Mouse (Mus musculus): Measurements from ENCODE around the gene Hist1h2ak.
A peak's percentile ranks its signal among the peaks of the same experiment; 100 is the strongest.
"Not testable (repeated sequence)": the region's sequence is repeated elsewhere in the genome, so short reads cannot be mapped to it uniquely, and the experiment has no call there.

The Hist1h2ak gene

DNA sequence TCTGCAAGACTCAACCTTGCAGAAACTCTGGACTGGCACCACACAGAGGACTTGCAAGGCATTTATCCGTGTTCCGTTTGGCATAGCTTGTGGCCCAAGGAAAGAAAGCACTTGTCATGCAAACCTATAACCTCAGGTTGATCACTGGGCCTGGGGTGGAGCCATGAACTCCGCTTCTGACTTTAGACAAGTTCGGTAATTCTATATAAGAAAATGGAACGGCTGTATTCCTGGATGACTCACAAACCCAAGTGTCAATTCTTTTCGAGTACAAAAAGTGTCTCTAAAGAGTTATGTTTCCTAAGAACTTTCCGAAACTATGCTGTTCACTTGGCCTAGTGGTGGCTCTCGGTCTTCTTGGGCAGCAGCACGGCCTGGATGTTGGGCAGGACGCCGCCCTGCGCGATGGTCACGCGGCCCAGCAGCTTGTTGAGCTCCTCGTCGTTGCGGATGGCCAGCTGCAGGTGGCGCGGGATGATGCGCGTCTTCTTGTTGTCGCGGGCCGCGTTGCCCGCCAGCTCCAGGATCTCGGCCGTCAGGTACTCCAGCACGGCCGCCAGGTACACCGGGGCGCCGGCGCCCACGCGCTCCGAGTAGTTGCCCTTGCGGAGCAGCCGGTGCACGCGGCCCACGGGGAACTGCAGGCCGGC, 32.4 kb downstream of the Hist1h2ak start:
- DNase-seq (ENCODE audit: low spot score in 2 of 2) = not testable (repeated sequence)

DNA sequence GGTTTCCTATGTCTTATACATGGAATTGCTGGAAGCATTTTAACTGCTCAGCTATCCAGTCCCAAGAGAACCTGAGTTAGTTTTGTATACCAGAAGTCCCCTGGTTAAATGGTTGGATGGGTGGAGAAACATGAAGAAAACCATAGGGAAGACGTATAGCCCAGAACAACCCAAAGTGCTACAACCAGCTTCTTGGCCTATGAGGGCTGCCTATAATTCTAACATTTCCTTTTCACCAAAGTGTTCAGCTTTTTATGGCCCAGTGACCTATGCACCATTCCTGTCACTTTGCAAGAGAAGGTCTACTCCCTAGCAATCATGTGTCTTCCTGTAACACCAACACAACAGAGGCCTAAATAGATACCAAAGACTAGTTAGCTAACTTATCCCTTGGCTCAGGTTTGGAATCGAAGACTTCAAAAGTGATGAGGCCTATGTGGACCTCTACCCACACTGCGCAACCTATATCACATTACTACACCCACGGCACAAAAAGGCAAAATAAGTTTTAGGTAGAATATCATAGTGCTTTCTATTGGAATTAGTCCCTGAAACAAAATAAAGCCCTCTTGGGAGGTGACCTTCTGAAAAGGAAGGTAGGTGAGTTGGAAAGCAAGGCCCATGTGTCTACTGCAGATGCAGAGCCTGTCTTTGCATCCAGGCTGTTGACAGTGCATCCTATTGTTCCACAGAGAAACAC, 35.1 kb downstream of the Hist1h2ak start:
- no peak for DNase-seq (ENCODE audit: low spot score in 2 of 2)

DNA sequence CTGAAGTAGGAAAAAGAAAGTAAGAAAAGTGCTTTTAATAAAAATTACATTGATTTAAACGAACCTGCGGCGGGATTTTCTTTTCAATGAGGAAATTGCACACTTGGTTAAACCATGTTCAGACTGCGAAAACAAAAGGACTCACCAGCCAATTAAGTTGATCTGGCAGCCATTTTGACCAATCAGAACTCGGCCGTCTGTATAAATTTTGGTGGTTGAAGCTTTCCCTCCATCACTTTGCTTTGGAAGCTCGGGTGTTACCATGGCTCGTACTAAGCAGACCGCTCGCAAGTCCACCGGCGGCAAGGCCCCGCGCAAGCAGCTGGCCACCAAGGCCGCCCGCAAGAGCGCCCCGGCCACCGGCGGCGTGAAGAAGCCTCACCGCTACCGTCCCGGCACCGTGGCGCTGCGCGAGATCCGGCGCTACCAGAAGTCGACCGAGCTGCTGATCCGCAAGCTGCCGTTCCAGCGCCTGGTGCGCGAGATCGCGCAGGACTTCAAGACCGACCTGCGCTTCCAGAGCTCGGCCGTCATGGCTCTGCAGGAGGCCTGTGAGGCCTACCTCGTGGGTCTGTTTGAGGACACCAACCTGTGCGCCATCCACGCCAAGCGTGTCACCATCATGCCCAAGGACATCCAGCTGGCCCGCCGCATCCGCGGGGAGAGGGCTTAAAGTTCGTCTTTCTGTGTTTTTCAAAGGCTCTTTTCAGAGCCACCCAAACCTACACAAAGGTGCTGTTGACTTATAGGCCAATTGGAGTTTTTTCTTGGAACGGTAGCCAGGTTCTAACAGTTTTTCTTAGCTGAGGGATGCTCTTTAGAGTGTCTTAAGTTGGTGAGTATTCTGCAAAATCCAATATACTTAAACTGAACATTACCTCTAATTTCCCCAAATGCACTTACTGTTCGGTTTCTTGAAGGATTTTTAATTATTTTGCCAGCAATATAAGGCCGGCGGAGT, 36.0 kb downstream of the Hist1h2ak start, which contains the start of gene Hist1h3h:
Hist1h3h (plus strand) TSS at position 263 of the 961 bp plus-strand sequence.
- DNase-seq (ENCODE audit: low spot score in 2 of 2) = peak; percentile 80 to 83

DNA sequence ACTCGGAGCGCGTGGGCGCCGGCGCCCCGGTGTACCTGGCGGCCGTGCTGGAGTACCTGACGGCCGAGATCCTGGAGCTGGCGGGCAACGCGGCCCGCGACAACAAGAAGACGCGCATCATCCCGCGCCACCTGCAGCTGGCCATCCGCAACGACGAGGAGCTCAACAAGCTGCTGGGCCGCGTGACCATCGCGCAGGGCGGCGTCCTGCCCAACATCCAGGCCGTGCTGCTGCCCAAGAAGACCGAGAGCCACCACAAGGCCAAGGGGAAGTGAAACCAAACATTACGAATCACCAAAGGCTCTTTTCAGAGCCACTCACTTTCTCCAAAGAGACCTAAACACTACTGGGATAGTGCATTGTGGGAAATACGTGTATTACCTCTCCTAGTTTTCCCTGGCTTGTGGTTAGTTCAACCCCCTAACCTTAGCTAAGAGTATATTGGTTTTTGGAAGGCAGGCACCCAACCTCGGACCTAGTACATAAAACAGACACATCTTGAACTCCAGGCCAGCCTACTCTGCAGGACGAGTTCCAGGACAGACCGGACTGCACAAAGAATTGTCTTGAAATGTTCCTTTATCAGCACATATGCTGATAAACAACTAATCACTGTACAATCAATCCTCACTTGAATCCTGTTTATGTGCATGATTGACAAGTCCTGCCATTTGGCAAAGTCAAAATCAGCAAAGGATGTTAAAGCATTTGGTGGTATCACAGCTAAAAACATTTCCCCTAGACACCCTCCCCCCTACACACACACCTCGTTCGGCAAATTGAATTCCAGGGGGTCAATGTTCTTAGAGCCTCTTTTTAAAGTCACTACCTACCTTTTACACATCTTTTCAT, 36.9 kb downstream of the Hist1h2ak start:
- peak in 1 of 2 experiments; percentile 7 for DNase-seq (ENCODE audit: low spot score in 2 of 2)

DNA sequence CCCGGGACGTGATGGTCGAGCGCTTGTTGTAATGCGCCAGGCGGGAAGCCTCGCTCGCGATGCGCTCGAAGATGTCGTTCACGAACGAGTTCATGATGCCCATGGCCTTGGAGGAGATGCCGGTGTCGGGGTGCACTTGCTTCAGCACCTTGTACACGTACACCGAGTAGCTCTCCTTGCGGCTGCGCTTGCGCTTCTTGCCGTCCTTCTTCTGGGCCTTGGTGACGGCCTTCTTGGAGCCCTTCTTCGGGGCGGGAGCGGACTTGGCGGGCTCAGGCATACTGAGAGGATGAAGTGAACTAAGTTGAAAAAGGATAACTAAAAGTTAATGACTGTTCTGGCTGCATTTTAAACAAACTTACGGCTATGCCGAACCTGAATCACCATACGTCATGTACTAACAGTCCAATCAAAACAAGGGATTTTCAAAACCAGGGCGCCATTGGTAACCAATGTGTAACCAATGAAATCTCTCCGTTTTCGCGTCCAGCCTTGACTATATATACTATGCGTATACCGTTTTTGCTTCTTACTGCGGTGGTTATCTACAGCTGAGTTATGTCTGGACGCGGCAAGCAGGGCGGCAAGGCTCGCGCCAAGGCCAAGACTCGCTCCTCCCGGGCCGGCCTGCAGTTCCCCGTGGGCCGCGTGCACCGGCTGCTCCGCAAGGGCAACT, 37.6 kb downstream of the Hist1h2ak start, which contains the start of the genes Hist1h2bl and Hist1h2ai:
Hist1h2bl (minus strand) TSS at position 280 of the 676 bp plus-strand sequence.
Hist1h2ai (plus strand) TSS at position 559 of the 676 bp plus-strand sequence.
- peak; percentile 71 to 74 for DNase-seq (ENCODE audit: low spot score in 2 of 2)

DNA sequence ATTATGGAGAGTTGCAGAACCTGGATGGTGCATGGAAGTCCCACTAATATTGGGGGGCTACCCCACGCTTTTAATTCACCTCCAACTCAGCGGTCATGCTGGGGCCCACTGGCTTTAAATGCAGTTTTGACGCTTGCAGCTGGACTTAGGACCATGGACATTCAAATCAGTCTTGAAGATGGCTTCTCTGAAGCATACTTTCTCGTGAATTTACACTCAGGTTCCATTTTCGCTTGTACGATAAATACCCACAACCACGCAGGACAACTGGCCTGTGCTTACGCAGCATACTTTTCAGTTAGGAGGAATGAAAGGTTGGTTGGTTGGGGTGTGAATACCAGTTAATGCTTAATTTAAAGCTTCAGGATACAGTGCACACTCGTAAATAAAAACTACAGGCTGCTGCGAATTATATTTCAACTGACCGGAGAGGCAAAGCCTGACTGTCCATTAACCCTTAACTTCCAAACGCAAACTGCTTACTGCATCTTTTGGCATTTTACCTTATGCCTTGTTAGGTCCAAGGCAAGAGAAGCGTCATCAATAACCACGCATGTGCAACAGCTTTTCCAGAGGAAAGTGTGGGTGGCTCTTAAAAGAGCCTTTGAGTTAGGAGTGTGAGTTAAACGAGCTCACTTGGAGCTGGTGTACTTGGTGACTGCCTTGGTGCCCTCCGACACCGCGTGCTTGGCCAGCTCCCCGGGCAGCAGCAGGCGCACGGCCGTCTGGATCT, 38.3 kb downstream of the Hist1h2ak start:
- DNase-seq (ENCODE audit: low spot score in 2 of 2) = no peak

DNA sequence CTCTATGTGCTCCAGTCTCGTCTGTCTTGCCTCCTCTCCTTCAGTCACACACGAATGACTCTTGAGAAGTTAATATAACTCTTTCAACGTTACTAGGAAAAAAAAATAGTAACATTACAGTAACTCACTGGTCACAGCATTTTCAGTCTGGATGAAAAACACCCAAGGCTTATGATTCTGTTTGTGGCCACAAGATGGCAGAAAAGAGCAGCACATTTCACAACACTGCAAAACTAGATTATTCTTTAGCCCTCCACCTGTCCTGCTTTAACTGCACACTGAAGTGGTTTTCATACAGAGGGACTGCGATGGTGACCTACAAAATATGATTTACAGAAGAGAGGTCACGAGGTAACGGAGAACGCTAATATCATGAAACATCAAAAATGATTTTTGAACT, 38.9 kb downstream of the Hist1h2ak start:
- peak in 1 of 2 experiments; percentile 57 for DNase-seq (ENCODE audit: low spot score in 2 of 2)

DNA sequence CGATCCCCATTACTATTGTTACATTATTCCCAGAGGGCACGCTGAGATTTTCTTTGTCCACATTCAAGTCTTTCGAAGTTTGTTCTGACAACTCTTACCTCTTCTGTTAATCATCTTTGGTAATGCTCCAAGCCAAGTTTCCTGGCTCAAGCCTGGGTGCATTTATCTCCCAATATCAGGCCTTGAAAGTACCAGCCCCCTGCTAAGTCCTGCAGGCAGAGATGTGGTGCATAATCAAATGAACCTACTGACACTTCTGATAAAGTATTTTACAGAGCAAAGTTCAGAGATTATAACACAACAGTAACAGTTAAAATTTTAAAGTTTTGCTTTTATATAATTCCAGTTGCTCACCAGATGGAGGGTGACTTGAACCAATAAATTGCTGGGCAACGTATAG, 41.9 kb downstream of the Hist1h2ak start:
- DNase-seq (ENCODE audit: low spot score in 2 of 2) = no peak

DNA sequence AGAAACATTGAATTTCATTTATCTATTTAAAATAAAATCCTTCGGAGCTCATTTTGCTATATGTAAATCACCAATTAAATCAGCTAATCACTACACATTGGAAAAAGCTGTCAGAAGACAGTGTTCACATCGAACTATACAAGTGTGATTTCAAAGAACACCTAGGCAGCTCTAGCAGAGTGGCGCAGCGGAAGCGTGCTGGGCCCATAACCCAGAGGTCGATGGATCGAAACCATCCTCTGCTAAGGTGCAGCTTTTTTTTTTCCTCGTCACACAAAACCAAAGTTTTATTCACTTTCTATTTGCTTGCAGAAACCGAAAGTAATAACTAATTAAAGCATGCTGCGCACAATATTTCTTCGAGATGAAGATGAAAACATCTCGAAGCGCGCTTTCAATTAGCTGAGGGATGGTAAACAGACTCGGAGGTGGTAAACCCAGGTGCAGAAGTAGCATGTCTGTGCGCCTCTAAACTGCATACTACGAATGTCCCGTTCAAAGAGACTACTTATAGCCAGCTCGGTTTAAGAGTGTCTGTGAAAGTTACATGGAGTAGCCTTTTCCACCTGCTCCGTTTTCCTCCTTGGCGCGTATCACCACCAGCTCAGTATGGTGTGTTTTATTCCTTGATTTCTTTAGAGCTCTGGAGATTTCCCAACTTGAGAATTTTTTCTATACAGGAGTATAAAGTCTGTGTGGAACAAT, 42.7 kb downstream of the Hist1h2ak start:
- DNase-seq (ENCODE audit: low spot score in 2 of 2) = peak; percentile 68 to 81

DNA sequence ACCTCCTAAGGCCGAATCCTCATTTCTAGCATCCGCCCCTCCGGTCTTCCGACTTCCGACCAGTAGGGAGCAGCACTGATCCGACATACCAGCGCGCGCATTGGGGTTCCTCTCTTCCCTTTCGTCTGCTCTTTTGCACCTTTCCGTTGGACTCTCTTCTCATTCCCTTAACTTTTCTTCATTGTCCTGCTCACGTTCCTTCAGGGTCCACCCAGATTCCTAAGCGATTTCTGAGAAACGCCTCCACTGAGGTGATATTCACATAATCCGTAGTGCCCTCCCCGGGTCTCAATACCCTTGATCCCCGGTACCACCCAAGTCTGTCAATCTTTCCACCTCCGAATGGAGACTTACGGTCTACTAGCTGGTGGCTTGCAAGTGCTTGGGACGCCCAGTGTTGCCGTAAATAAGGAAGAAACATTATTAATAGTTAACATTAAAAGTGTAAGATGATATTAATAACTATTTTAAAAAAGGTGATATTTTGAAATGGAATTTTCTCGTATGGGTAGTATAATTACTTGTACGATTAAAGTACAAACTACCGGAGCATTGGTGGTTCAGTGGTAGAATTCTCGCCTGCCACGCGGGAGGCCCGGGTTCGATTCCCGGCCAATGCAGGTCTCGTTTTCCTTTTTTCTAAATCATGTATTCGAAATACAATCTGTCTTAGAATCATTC, 43.5 kb downstream of the Hist1h2ak start:
- DNase-seq (ENCODE audit: low spot score in 2 of 2) = peak; percentile 75 to 88

DNA sequence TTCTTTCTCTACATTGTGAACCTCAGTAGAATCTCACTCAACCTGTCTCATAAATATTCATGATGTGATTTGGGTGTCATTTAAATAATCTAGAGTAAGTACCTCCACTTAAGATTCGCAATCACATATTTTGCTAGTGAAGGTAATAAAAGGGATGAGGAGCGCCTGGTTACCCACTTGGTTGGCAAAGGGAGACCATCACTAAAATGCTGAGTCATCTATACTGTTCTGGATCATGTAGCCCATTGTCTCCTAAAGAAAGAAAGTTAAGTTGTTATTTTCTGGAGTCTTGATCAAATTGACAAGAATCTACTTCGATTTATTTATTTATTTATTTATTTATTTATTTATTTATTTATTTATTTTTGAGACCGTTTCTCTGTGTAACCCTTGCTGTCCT, 47.0 kb downstream of the Hist1h2ak start:
- DNase-seq (ENCODE audit: low spot score in 2 of 2) = no peak
